Mouse (Mus musculus) gastrocnemius, adult 2 months (tissue): ENCODE measurements around the gene Ccdc73. TPM values are rescaled to one million over a fixed set of nuclear protein-coding genes. Genes with fewer than 3 reads are reported as not detected.
"Not testable (repeated sequence)": the region's sequence is repeated elsewhere in the genome, so short reads cannot be mapped to it uniquely, and the experiment has no call there.

ENCODE experiments used
- DNase-seq: peaks from one replicate; pipeline ENCODE4 v3.0.0; 2022
- H3K27ac ChIP-seq: fragments of 200-600 bp; 2 replicates; pipeline ENCODE4 v1.8.1; 2022; ENCODE audit warnings: mild to moderate bottlenecking
- H3K4me3 ChIP-seq: fragments of 200-600 bp; 2 replicates; pipeline ENCODE4 v1.8.1; 2022; ENCODE audit warnings: mild to moderate bottlenecking, moderate library complexity
- CTCF ChIP-seq: fragments of 200-600 bp; IDR thresholded peaks from 2 replicates; pipeline ENCODE4 v1.8.1; 2022; ENCODE audit warnings: antibody characterized with exemption, mild to moderate bottlenecking, moderate library complexity
- intact Hi-C: fragments of 180-260 bp; cut with DNase I; formaldehyde crosslinking; loops from one replicate; pipeline ENCODE4 v1.15.1; 2025
- total RNA-seq, 2 experiments: library from RNA; stranded (reverse); gene quantifications; 2 replicates each; pipeline ENCODE4 v1.2.3; 2021

Ccdc73 gene
- total RNA-seq, 2 experiments from 2014 or later, result 3.5 to 3.7 TPM

GRCm38 (mm10) chr2:105021256-105021655 is 153.7 kb downstream of the Ccdc73 start:
- Histone ChIP-seq H3K27ac (no peak overlapping the region), H3K4me3 (no peak overlapping the region)
- no peak for TF ChIP-seq CTCF
- intact Hi-C loops, result no loop called here
- DNase-seq, result no peak

DNA sequence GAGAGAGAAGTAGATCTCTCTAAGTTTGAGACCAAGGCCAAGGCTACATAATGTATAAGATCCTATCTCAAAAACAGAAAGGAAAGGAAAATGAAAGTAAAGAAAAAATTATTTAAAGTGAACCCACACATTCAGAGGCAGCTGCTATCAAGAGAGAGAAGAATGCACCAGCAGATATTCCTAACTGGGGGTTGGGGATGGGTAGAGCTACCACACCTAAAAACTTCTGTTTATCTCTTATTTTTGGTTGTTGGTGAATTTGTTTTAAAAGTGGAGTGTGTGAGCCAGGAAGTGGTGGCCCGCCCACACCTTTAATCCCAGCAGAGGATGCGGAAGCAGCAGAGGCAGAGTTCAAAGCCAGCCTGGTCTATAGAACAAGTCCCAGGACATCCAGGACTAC is 154.2 kb downstream of the Ccdc73 start:
- intact Hi-C loops, result no loop called here
- no peak for DNase-seq
- TF ChIP-seq CTCF, result no peak
- Histone ChIP-seq H3K27ac (no peak overlapping the region), H3K4me3 (no peak overlapping the region)

- no peak for TF ChIP-seq CTCF
- no peak overlapping the region for H3K27ac ChIP-seq
- intact Hi-C loops, result no loop called here
- no peak for DNase-seq
- no peak overlapping the region for H3K4me3 ChIP-seq
These were observed 155.5 kb downstream of the Ccdc73 start for GRCm38 (mm10) chr2:105023031-105023615.

DNA sequence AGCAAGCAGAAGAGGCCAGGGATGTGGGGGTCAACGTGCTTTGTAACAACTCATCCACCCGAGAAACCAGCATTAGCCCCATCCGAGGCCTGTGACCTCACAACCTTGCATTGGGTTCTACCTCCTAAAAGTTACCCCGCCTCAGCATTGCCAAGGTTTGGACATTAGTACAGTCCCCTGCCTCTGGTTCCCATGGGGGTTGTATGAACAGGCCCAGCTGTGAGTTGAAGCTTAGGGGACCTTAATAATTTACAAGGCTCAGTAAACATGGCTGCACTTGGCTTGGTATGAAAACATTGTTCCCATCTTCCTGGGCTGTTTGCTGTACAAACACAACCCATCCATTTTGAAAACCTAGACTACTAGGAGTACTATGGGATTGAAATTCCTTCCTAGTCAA is 156.2 kb downstream of the Ccdc73 start:
- no peak for TF ChIP-seq CTCF
- Histone ChIP-seq H3K27ac (no peak overlapping the region), H3K4me3 (no peak overlapping the region)
- DNase-seq, result no peak
- intact Hi-C loops, result no loop called here

- H3K27ac ChIP-seq, intact Hi-C loops, DNase-seq: not testable (repeated sequence)
These were observed 158.0 kb downstream of the Ccdc73 start for GRCm38 (mm10) chr2:105025610-105026009.

DNA sequence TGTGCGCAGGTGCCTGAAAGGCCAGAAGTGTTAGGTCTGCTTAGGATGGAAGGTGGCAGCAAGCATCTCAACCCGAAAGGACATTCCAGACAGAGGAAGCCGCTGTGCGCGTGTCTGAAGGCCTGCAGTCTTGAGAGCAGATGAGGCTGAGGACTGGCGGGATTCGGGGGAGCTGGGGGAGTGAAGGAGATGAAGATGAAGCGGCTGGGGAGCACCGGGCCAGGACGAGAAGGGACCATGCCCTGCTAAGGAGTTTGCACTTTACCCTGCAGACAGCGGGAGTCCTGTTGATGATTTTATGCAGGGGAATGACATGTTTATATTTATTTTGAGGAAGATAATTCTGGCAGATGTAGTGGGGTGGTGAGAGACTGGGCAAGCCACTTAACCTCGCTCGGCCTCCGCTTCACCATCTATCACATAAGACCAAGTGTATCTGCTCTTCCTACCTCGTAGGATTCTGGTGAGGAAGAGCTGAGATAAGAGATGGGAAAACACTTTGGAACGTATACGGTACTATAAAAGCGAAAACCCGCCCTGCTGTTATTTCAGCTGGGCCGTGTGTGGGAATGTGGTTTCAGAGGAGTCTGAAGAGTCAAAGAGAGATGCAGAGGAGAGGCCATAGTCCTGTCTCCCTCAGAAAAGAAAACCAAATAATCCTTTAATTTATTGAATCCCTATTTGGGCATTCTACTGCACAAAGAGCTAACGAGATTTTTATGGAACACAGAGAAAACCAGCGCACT is 159.5 kb downstream of the Ccdc73 start:
- intact Hi-C loops, result no loop called here
- TF ChIP-seq CTCF, result no peak
- Histone ChIP-seq H3K4me3 (no peak overlapping the region), H3K27ac (no peak overlapping the region)
- DNase-seq, result no peak

More at GRCm38 (mm10) chr2:105025610-105026009, 158.0 kb downstream of the Ccdc73 start:
- H3K4me3 ChIP-seq, result not testable (repeated sequence)

- DNase-seq, result no peak
- no peak overlapping the region for H3K27ac ChIP-seq
- intact Hi-C loops, result no loop called here
- no peak overlapping the region for H3K4me3 ChIP-seq
- TF ChIP-seq CTCF, result no peak
These were observed 161.2 kb downstream of the Ccdc73 start for GRCm38 (mm10) chr2:105028806-105029205.

- intact Hi-C loops, result no loop called here
- DNase-seq, result no peak
- TF ChIP-seq CTCF, result no peak
- H3K27ac ChIP-seq, result no peak overlapping the region
- no peak overlapping the region for H3K4me3 ChIP-seq
These were observed 162.9 kb downstream of the Ccdc73 start for GRCm38 (mm10) chr2:105030505-105030904.

DNA sequence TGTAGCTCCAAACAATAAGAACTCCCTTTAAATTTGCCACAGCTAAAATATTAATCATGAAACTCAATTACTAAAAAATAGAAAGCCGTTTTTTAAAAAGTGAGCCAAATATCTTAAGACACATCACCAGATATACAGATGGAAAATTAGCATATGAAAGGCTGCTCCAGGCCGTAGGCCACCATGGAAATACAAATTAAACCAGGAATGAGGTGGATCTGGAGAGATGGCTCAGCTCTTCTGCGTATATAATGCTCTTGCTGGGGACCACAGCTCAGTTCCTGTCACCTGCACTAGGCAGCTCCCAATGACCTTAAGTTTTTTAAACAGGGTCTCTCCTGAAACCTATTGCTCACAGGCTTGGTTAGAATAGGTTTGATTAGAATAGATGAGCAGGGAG is 166.5 kb downstream of the Ccdc73 start:
- Histone ChIP-seq H3K27ac (no peak overlapping the region), H3K4me3 (no peak overlapping the region)
- intact Hi-C loops, result no loop called here
- TF ChIP-seq CTCF, result no peak
- DNase-seq, result no peak

DNA sequence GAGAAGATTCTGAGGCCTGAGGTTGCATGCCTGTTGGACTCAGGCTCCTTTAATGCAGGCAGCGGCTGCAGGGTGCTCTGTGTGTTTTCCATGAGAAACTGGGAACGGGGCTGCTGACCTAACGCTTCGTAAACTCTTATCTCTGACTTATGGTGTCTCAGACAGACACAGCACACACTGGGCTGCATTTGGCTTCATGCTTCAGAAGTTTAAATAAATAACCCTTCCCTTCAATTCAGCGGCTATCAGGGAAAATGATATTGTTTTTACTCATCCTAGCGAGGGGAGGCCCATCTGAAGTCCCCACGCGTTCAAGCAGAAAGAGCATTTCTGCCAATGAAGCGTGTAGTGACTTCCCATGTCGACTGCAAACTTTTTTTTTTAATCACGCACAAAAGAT is 168.4 kb downstream of the Ccdc73 start:
- TF ChIP-seq CTCF, result no peak
- intact Hi-C loops, result no loop called here
- Histone ChIP-seq H3K4me3 (no peak overlapping the region), H3K27ac (no peak overlapping the region)
- no peak for DNase-seq

DNA sequence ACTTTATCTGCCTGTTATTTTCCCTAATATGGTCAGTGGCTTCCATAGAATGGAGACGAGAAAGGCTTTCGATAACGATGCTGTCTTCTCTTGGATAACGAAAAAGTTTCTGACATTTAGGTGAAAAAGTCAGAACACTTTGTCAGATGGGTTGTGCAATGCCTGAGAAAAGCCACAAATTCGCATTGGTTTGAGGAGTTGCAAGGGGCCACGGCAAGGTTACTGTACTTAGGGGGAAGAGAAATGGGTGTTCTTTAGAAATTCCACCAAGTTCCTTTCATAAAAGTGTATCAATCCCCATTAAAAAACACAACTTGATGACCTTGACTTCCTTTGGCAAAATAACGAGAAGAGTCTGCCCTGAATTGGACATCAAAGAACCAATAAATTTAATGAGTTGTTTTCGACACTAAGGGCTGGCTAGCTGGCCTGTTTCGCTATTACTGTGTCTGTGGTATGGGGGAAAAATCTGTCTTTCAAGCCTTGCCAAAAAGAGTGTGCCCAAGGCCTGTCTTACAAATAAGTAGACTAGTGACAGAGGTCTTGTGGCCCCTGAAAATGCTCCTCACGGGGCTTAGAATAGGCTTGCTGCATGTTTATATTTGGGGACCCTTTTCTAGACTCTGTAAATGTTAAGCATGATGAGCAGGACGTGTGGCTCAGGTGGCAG is 168.9 kb downstream of the Ccdc73 start:
- intact Hi-C loops, result no loop called here
- no peak for DNase-seq
- H3K4me3 ChIP-seq, result no peak overlapping the region
- TF ChIP-seq CTCF, result no peak
- H3K27ac ChIP-seq, result no peak overlapping the region

DNA sequence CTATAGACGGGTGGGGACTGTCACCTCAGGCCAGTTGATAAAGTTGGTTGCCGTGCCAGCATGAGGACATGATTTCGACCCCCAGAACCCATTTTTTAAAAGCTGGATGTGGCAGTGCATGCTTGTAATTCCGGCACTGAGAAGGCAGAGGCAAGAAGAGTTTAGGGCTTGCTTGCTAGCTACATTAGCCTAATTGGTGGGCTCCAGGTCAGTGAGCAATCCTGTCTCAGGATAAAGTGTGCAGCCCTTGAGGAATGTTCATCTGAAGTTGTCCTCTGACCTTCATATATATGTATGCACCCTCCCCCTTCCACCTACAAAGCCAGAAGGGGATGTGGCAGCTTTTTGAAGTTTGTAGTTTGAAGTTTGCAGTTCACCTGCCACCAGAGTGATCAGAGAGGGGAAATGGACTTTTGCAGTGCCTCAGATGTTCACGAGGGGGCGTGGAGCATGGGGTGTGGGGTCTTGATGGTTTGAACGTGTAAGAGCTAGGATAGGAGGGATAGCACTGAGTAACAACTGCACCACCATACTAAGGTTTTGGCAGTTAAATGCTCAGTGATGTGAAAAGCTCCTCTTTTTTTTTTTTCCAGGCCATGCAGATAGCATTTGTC is 170.5 kb downstream of the Ccdc73 start:
- no peak for DNase-seq
- TF ChIP-seq CTCF, result no peak
- Histone ChIP-seq H3K27ac (no peak overlapping the region), H3K4me3 (no peak overlapping the region)
- intact Hi-C loops, result no loop called here

- intact Hi-C loops, result no loop called here
- H3K27ac ChIP-seq, result no peak overlapping the region
- DNase-seq, result no peak
- H3K4me3 ChIP-seq, result no peak overlapping the region
- TF ChIP-seq CTCF, result no peak
These were observed 171.3 kb downstream of the Ccdc73 start for GRCm38 (mm10) chr2:105038879-105039278.
